Mouse (Mus musculus) kidney, postnatal 0 days (tissue): ENCODE measurements around the gene Htra1. TPM values are rescaled to one million over a fixed set of nuclear protein-coding genes. Genes with fewer than 3 reads are reported as not detected.

Experiments used
- ATAC-seq: fragments of 200-750 bp; cut with Nextera tagmentation; replicated peaks from 2 replicates; pipeline ENCODE4 v1.8.0; 2017; ENCODE audit warnings: low read depth, moderate number of reproducible peaks, moderate TSS enrichment, moderate library complexity; ENCODE audit not compliant: low FRiP score
- DNase-seq: peaks from one replicate; pipeline ENCODE4 v3.0.0-alpha.2; 2016; ENCODE audit warnings: low spot score
- H3K27ac ChIP-seq: fragments of 300-500 bp; sonication (generic); 2 replicates; pipeline ENCODE4 v1.5.1; 2014; ENCODE audit warnings: mild to moderate bottlenecking
- H3K27me3 ChIP-seq: fragments of 300-500 bp; sonication (generic); 2 replicates; pipeline ENCODE4 v1.6.1; 2014; ENCODE audit warnings: low read length, mixed read lengths; ENCODE audit not compliant: insufficient read depth
- H3K36me3 ChIP-seq: fragments of 300-500 bp; sonication (generic); 2 replicates; pipeline ENCODE4 v1.6.1; 2014; ENCODE audit warnings: low read length, mixed read lengths; ENCODE audit not compliant: insufficient read depth
- H3K4me1 ChIP-seq: fragments of 300-500 bp; sonication (generic); replicated peaks from 2 replicates; pipeline ENCODE4 v1.6.1; 2014; ENCODE audit warnings: antibody characterized with exemption, low read length, mixed read lengths; ENCODE audit not compliant: insufficient read depth
- H3K4me2 ChIP-seq: fragments of 300-500 bp; sonication (generic); 2 replicates; pipeline ENCODE4 v1.6.1; 2014; ENCODE audit warnings: mild to moderate bottlenecking, low read length, moderate library complexity, mixed read lengths
- H3K4me3 ChIP-seq: fragments of 300-500 bp; sonication (generic); replicated peaks from 2 replicates; pipeline ENCODE4 v1.5.1; 2014; ENCODE audit warnings: low read depth, low read length
- H3K9ac ChIP-seq: fragments of 300-500 bp; sonication (generic); 2 replicates; pipeline ENCODE4 v1.6.1; 2014; ENCODE audit warnings: low read depth, low read length
- H3K9me3 ChIP-seq: fragments of 300-500 bp; sonication (generic); replicated peaks from 2 replicates; pipeline ENCODE4 v1.6.1; 2016; ENCODE audit warnings: low read length, inconsistent platforms, mixed read lengths
- CTCF ChIP-seq: IDR thresholded peaks from 2 replicates; pipeline ENCODE4 v1.5.1; 2016; ENCODE audit warnings: antibody characterized with exemption, low read depth, mild to moderate bottlenecking, moderate library complexity
- WGBS: fragments of 180-500 bp; shearing (Covaris S2); extraction: QIAGEN DNeasy Blood & Tissue Kit; methylation state at CpG from one replicate; pipeline ENCODE4 v1.1.7; 2014; 5-methylcytosine and 5-hydroxymethylcytosine counted together
- polyA plus RNA-seq: library from polyadenylated mRNA; unstranded; fragments of >200 nt; fragmentation: Nextera tagmentation; extraction: Ambion mirVana; gene quantifications from 2 replicates; pipeline ENCODE4 v1.2.1, GENCODE M21; 2015

The Htra1 gene
- polyA plus RNA-seq, 1 experiment from 2014 or later, result 14.8 TPM

- 55% methylated on average over 6 of the region's 6 CpGs for WGBS
- H3K27ac ChIP-seq, result no peak overlapping the region
- H3K27me3 ChIP-seq, result no peaks in the 10 kb centered on the region
- TF ChIP-seq CTCF, result no peak
- no peak overlapping the region for H3K9ac ChIP-seq
- peak; percentile 27 for DNase-seq
- H3K36me3 ChIP-seq, result no peaks in the 10 kb centered on the region
- no peak overlapping the region for H3K4me3 ChIP-seq
- no peak for ATAC-seq
- H3K9me3 ChIP-seq, result no peaks in the 10 kb centered on the region
- H3K4me1 ChIP-seq, result no peaks in the 10 kb centered on the region; the same call in 1 of the 2 replicates
- H3K4me2 ChIP-seq, result no peak overlapping the region
Observed at GRCm38 (mm10) chr7:130966876-130967275, 31.0 kb downstream of the Htra1 start.

DNA sequence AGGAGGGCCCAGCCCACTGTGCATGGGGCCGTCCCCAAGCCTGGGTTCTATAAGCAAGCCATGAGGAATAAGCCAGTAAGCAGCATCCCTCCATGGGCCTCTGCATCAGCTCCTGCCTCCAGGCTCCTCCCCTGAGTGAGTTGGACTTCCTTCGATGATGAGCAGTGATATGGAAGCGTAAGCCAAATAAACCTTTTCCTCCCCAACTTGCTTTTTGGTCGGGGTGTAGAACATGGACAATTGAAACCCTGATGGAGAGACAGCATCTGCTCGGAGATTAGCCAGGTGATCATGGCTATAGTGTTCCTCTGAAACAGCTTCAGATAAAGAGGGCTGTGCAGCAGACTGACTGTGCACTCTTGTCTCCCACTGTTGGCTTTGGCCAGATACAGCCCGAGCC is 32.0 kb downstream of the Htra1 start:
- WGBS, result 92% methylated on average over 6 of the region's 6 CpGs
- DNase-seq, result no peak

GRCm38 (mm10) chr7:130968537-130968936 is 32.6 kb downstream of the Htra1 start:
- no peak overlapping the region for H3K4me3 ChIP-seq
- no peaks in the 10 kb centered on the region for H3K27me3 ChIP-seq
- H3K27ac ChIP-seq, result no peak overlapping the region
- H3K4me1 ChIP-seq, result no peaks in the 10 kb centered on the region; the same call in 1 of the 2 replicates
- DNase-seq, result no peak
- 61% methylated on average over 7 of the region's 7 CpGs for WGBS
- peak; percentile 37; the same call in 1 of the 2 replicates for TF ChIP-seq CTCF
- no peak overlapping the region for H3K4me2 ChIP-seq
- no peaks in the 10 kb centered on the region for H3K9me3 ChIP-seq
- H3K36me3 ChIP-seq, result no peaks in the 10 kb centered on the region
- no peak overlapping the region for H3K9ac ChIP-seq
- ATAC-seq, result peak; percentile 26; the same call in 1 of the 2 replicates

More for the DNA sequence above, 32.0 kb downstream of the Htra1 start:
- no peak overlapping the region for H3K27ac ChIP-seq
- H3K4me2 ChIP-seq, result no peak overlapping the region
- ATAC-seq, result no peak
- no peaks in the 10 kb centered on the region for H3K27me3 ChIP-seq
- H3K9me3 ChIP-seq, result no peaks in the 10 kb centered on the region
- no peak overlapping the region for H3K4me3 ChIP-seq
- H3K9ac ChIP-seq, result no peak overlapping the region
- TF ChIP-seq CTCF, result no peak
- no peaks in the 10 kb centered on the region; the same call in 1 of the 2 replicates for H3K4me1 ChIP-seq
- H3K36me3 ChIP-seq, result no peaks in the 10 kb centered on the region

DNA sequence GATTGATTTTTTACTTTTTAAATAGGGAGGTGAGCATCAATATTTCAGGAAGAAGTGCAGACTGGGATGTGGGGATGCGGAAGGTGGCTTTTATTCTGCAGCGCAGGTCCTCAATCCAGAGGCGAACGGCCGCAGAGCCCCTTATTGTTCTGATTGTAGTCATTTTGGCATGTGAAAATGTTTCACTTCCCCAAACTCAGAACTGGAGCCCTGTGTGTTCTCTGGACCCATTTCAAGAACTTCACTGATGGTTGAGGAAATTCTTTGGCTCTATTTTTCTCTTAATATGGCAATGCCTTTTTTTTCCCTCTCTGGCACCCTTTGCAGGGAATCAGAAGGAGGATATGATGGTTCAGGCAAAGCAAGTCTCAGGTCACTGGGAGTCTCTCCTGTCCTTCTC is 33.2 kb downstream of the Htra1 start:
- Histone ChIP-seq H3K4me1 (no peaks in the 10 kb centered on the region; the same call in 1 of the 2 replicates), H3K9ac (no peak overlapping the region), H3K27ac (no peak overlapping the region), H3K27me3 (no peaks in the 10 kb centered on the region), H3K4me2 (no peak overlapping the region), H3K9me3 (no peaks in the 10 kb centered on the region), H3K36me3 (no peaks in the 10 kb centered on the region), H3K4me3 (no peak overlapping the region)
- ATAC-seq (no peak), DNase-seq (no peak)
- 88% methylated on average over 5 of the region's 5 CpGs for WGBS
- no peak for TF ChIP-seq CTCF

DNA sequence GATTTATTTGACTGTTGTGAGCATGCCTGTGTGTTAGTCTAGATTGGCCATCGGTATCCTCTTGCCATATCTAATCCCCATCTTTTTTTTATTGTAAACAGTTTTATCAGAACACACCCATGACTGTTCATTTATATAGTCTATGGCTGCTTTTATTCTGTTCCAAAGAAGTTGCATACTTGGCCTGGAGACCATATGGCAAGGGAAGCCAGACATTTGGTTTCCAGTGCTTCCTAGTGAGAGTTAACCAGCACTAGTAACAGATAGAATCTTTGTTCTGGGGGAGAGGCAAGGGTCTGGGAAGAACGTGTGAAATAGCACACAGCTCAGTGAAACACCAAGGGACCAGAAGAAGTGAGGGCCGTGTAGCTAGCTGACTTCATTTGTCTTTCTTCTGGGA is 33.6 kb downstream of the Htra1 start:
- Histone ChIP-seq H3K27me3 (no peaks in the 10 kb centered on the region), H3K4me3 (no peak overlapping the region), H3K9me3 (no peaks in the 10 kb centered on the region), H3K4me1 (no peaks in the 10 kb centered on the region; the same call in 1 of the 2 replicates), H3K27ac (no peak overlapping the region), H3K9ac (no peak overlapping the region), H3K36me3 (no peaks in the 10 kb centered on the region), H3K4me2 (no peak overlapping the region)
- ATAC-seq, result no peak
- 42% methylated on average over 3 of the region's 3 CpGs for WGBS
- no peak for TF ChIP-seq CTCF
- no peak for DNase-seq

GRCm38 (mm10) chr7:130972767-130973166 is 36.9 kb downstream of the Htra1 start:
- no peak overlapping the region for H3K4me2 ChIP-seq
- no peak overlapping the region for H3K4me3 ChIP-seq
- no peak for TF ChIP-seq CTCF
- 76% methylated on average over 9 of the region's 9 CpGs for WGBS
- no peak overlapping the region for H3K27ac ChIP-seq
- DNase-seq, result no peak
- ATAC-seq, result no peak
- H3K9me3 ChIP-seq, result no peaks in the 10 kb centered on the region
- H3K36me3 ChIP-seq, result no peaks in the 10 kb centered on the region
- H3K27me3 ChIP-seq, result no peaks in the 10 kb centered on the region
- peaks cover 3% of the 10 kb centered on the region; the same call in 1 of the 2 replicates for H3K4me1 ChIP-seq
- H3K9ac ChIP-seq, result no peak overlapping the region
